Mouse (Mus musculus): ENCODE data around the gene Zswim4.

Zswim4 gene

GRCm38 (mm10) chr8:84223322-84224029 lies 13.4 kb downstream of the Zswim4 start:
- DNase-seq (ENCODE audit: low spot score), result no peak

GRCm38 (mm10) chr8:84222566-84223165 lies 14.2 kb downstream of the Zswim4 start:
- DNase-seq (ENCODE audit: low spot score), result no peak

GRCm38 (mm10) chr8:84220105-84220504 lies 16.8 kb downstream of the Zswim4 start:
- DNase-seq (ENCODE audit: low spot score), result no peak

GRCm38 (mm10) chr8:84218143-84218542 lies 18.7 kb downstream of the Zswim4 start:
- DNase-seq (ENCODE audit: low spot score), result no peak

GRCm38 (mm10) chr8:84217206-84217605 lies 19.6 kb downstream of the Zswim4 start:
- DNase-seq (ENCODE audit: low spot score), result no peak

GRCm38 (mm10) chr8:84213277-84213676 lies 23.6 kb downstream of the Zswim4 start:
- no peak for DNase-seq (ENCODE audit: low spot score)

- no peak for DNase-seq (ENCODE audit: low spot score)
Observed at GRCm38 (mm10) chr8:84211881-84212563, 24.8 kb downstream of the Zswim4 start.

GRCm38 (mm10) chr8:84211202-84211601 lies 25.7 kb downstream of the Zswim4 start:
- no peak for DNase-seq (ENCODE audit: low spot score)

GRCm38 (mm10) chr8:84210167-84210791 lies 26.6 kb downstream of the Zswim4 start:
- peak; percentile 83 for DNase-seq (ENCODE audit: low spot score)

GRCm38 (mm10) chr8:84208381-84209380 lies 28.2 kb downstream of the Zswim4 start:
- no peak for DNase-seq (ENCODE audit: low spot score)

- DNase-seq (ENCODE audit: low spot score), result peak; percentile 61
Observed at GRCm38 (mm10) chr8:84207811-84208210, 29.0 kb downstream of the Zswim4 start.

GRCm38 (mm10) chr8:84206666-84207065 lies 30.2 kb downstream of the Zswim4 start:
- DNase-seq (ENCODE audit: low spot score), result no peak

- no peak for DNase-seq (ENCODE audit: low spot score)
Observed at GRCm38 (mm10) chr8:84205073-84205472, 31.8 kb downstream of the Zswim4 start.

GRCm38 (mm10) chr8:84203975-84204772 lies 32.7 kb downstream of the Zswim4 start:
- DNase-seq (ENCODE audit: low spot score), result peak; percentile 71

GRCm38 (mm10) chr8:84202938-84203917 lies 33.6 kb downstream of the Zswim4 start:
- DNase-seq (ENCODE audit: low spot score), result peak; percentile 82

- DNase-seq (ENCODE audit: low spot score), result peak; percentile 87
Observed at GRCm38 (mm10) chr8:84202466-84202865, 34.4 kb downstream of the Zswim4 start.

GRCm38 (mm10) chr8:84201545-84202245 lies 35.2 kb downstream of the Zswim4 start:
- peak; percentile 85 for DNase-seq (ENCODE audit: low spot score)

GRCm38 (mm10) chr8:84200652-84201544 lies 36.0 kb downstream of the Zswim4 start:
- DNase-seq (ENCODE audit: low spot score), result peak; percentile 85
